Comparison of ENCODE assay signal across 8 mouse cellular contexts in the genomic region with DNA sequence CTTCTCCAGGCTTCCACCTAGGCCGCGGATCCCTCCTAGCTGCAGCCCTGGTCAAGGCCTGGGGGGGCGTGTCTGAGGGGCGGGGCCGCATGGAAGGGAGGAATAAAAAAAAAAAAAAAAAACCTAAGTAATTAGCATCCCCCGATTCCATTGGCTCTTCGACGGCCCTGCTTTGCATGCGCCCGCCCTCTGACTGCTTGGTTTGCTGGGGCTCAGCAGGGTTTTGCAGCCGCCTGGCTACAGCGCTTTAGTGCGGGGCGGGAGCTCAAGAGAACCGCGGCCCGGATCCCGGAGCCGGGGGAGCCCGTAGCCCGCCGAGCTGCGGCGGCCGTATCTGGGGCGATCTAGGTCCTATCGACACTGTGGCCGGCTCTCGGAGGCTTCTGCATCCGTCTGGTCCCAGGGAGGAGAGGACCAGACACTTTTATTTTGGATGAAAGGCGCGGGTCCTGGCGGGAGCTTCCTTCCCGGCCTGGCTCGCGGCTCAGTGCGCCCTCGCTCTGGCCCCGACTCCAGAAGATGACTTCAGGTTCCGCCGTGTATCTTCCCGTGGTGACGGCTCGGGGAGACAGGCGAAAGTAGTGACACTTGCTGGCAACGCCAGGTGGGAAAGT. TPM values are rescaled to one million over a fixed set of nuclear protein-coding genes. Genes with fewer than 3 reads are reported as not detected.
DNase-seq lines count a peak whose midpoint lies in the region; ATAC-seq lines count a peak whose summit lies in the region.

A gene (plus strand): TSS at position 210 of the 614 bp plus-strand sequence.

- H3K36me3 ChIP-seq in intestine, embryonic 15.5 days = no peaks in the 10 kb centered on the region

- peak within 1 kb of the TSS; percentile 51 for H3K4me3 ChIP-seq in intestine, embryonic 15.5 days (replicated peaks)

- DNase-seq in adrenal gland, adult 18-20 months (ENCODE audit: low spot score in 2 of 2) = peak; percentile 90 to 93
- peak; percentile 96 for DNase-seq in embryo, embryonic 10.5 days (ENCODE audit: low spot score)
- peak; percentile 76 to 91 for DNase-seq in gastrocnemius, postnatal 36 days
- peak; percentile 80 to 83 for DNase-seq in left cerebral cortex, postnatal 14 days (ENCODE audit: low spot score in 2 of 2)
- DNase-seq in right cerebral cortex, postnatal 25 days = peak; percentile 83
- peak; percentile 85 to 92 for DNase-seq in urinary bladder, postnatal 36 days (ENCODE audit: low spot score in 2 of 2)

- intact Hi-C loops in gastrocnemius, postnatal 36 days (cut with DNase I) = no loop called here
- intact Hi-C loops in left cerebral cortex, postnatal 14 days (cut with DNase I) = loop anchor here (5.0 kb wide), 1 partner anchor 164 kb away; no protein-coding TSS in a partner anchor

- H3K9ac ChIP-seq in intestine, embryonic 15.5 days = peak within 1 kb of the TSS; percentile 62

- H3K4me2 ChIP-seq in intestine, embryonic 15.5 days (replicated peaks) = peak within 1 kb of the TSS; percentile 96

- ATAC-seq in intestine, embryonic 15.5 days = peak; percentile 99
- ATAC-seq in megakaryocyte-erythroid progenitor cell, adult 5-6 weeks (replicated peaks; ENCODE audit: low FRiP score, low TSS enrichment, poor library complexity, severe bottlenecking) = peak; percentile 99

- peaks cover 16% of the 10 kb centered on the region for H3K27me3 ChIP-seq in intestine, embryonic 15.5 days (replicated peaks)

- peak within 1 kb of the TSS; percentile 45; the same call in 1 of the 2 replicates for H3K27ac ChIP-seq in intestine, embryonic 15.5 days

- WGBS in intestine, embryonic 15.5 days = under 1% methylated on average over 46 of the region's 46 CpGs

- H3K9me3 ChIP-seq in intestine, embryonic 15.5 days = no peaks in the 10 kb centered on the region

- H3K4me1 ChIP-seq in intestine, embryonic 15.5 days (replicated peaks) = peaks cover 8% of the 10 kb centered on the region

RNA-seq across cellular contexts. Expression of the gene that starts here (rescaled TPM):
- total RNA-seq in adrenal gland, adult 18-20 months (2021) = 1 to 10 TPM; 5.3 to 6.0 TPM
- under 1 TPM; 0.64 to 0.69 TPM for total RNA-seq in gastrocnemius, postnatal 36 days (2021)
- polyA plus RNA-seq in intestine, embryonic 15.5 days (2015; fragmentation: Nextera tagmentation; extraction: Ambion mirVana) = 1.5 and 1.6 TPM in 2 replicates
- total RNA-seq in left cerebral cortex, postnatal 14 days (2021) = 10 to 100 TPM; 28.5 to 29.7 TPM
- total RNA-seq in megakaryocyte-erythroid progenitor cell, adult 5-6 weeks (2014; fragmentation: Nextera tagmentation) = not detected in 2 replicates
- 0.70 and 0.80 TPM in 2 replicates for total RNA-seq in megakaryocyte-erythroid progenitor cell, adult 5-6 weeks (2017)

Comparison
In these comparisons a context has a peak if more than half of its experiments do, and no peak if none do; other contexts are left out.
1. Peak in every context shown above with its lines: DNase-seq, ATAC-seq, H3K4me3 ChIP-seq and H3K27ac ChIP-seq.
2. RNA of the gene that starts here (total RNA-seq): 28.5 to 29.7 TPM in left cerebral cortex, postnatal 14 days; 5.3 to 6.0 TPM in adrenal gland, adult 18-20 months, 0.70 to 0.80 TPM in megakaryocyte-erythroid progenitor cell, adult 5-6 weeks and 0.64 to 0.69 TPM in gastrocnemius, postnatal 36 days; every median in the first group is over 4 times any median in the second.
3. Peak in DNase-seq in gastrocnemius, postnatal 36 days; RNA of the gene not detected or under 1 TPM.
4. Peak in ATAC-seq in megakaryocyte-erythroid progenitor cell, adult 5-6 weeks; RNA of the gene not detected or under 1 TPM.